Mouse (Mus musculus) CH12.LX (cell line): ENCODE measurements around the gene Mfsd2a.

Source experiments
- CHD1 ChIP-seq: IDR thresholded peaks from 2 replicates; pipeline ENCODE4 v1.6.1; 2012; ENCODE audit warnings: low read depth, low read length, improper control_type of control experiment, inconsistent platforms
- CTCF ChIP-seq, 2 experiments: IDR thresholded peaks in 1 of 2; conservative IDR thresholded peaks in 1 of 2; 2 replicates each; pipeline ENCODE4 v1.5.1; 2011 to 2012; ENCODE audit warnings: low read depth in 2 of 2, low read length in 2 of 2, improper control_type of control experiment in 1 of 2, inconsistent platforms in 1 of 2, mild to moderate bottlenecking in 1 of 2, moderate library complexity in 1 of 2
- EP300 ChIP-seq: IDR thresholded peaks from 2 replicates; pipeline ENCODE4 v1.6.1; 2011; ENCODE audit warnings: low read length, improper control_type of control experiment
- MAFK ChIP-seq: IDR thresholded peaks from 2 replicates; pipeline ENCODE4 v1.6.1; 2011; ENCODE audit warnings: low read length, improper control_type of control experiment; ENCODE audit not compliant: insufficient replicate concordance
- MXI1 ChIP-seq: IDR thresholded peaks from 2 replicates; pipeline ENCODE4 v1.6.1; 2011; ENCODE audit warnings: mild to moderate bottlenecking, low read depth, low read length, improper control_type of control experiment
- SMC3 ChIP-seq: IDR thresholded peaks from 2 replicates; pipeline ENCODE4 v1.6.1; 2011; ENCODE audit warnings: low read depth, low read length, improper control_type of control experiment
- TCF12 ChIP-seq: IDR thresholded peaks from 2 replicates; pipeline ENCODE4 v1.6.1; 2014; ENCODE audit warnings: low read depth, mild to moderate bottlenecking, inconsistent platforms, low read length, improper control_type of control experiment
- ZNF384 ChIP-seq: IDR thresholded peaks from 2 replicates; pipeline ENCODE4 v1.6.1; 2012; ENCODE audit warnings: low read depth, low read length, improper control_type of control experiment, inconsistent platforms

- TF ChIP-seq SMC3 (no peak), EP300 (no peak), CTCF (conservative IDR thresholded peaks at IDR 0.05 in 1 of 2, IDR thresholded peaks at IDR 0.05 in 1 of 2; ENCODE audit: low read depth in 2 of 2, low read length in 2 of 2) (no peak), MXI1 (no peak), TCF12 (no peak), MAFK (no peak), ZNF384 (no peak), CHD1 (no peak)
Observed at GRCm38 (mm10) chr4:122922841-122923240, 38.1 kb downstream of the Mfsd2a start.
